Mouse (Mus musculus): ENCODE measurements around the gene Bcdin3d.

Gene Bcdin3d

DNA sequence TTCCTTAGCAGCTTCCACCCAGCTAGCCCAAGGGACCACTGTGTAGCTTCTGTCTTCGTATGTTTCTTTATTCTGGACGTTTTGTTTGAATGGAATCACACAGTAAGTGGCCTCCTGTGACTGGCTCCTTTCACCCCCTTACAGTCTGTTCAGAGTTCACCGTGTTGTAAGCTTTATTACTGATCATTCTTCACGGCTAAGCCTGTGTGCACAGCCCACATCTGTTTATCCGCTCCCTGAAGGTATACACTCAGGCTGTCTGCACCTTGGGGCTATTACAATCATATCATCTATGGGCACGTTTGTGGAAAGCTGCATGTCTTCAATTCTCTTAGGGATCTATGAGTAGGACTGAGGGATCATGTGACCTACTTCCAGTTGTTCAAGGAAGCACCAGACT lies 29.0 kb downstream of the Bcdin3d start:
- in situ Hi-C loops (cut with MboI, MseI), result no loop called here

DNA sequence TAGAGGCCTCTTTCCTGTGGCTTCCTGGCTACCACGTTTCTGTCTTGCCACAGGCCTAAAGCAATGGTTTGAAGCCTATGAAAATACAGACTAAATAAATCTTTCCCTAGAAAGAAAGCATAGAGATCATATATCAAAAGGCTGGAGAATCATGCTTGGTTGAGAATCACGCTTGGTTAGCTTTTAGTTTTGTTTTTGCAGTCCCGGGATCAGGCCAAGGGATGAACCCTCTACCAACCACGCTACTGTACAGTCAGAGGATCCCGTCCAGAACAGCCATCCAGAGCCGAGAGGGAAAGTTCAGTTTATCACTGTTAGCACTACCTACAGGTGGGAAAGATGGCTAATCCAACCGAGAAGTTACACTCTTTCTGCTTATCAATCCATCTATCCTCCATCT lies 32.2 kb downstream of the Bcdin3d start:
- in situ Hi-C loops (cut with MboI, MseI), result no loop called here

DNA sequence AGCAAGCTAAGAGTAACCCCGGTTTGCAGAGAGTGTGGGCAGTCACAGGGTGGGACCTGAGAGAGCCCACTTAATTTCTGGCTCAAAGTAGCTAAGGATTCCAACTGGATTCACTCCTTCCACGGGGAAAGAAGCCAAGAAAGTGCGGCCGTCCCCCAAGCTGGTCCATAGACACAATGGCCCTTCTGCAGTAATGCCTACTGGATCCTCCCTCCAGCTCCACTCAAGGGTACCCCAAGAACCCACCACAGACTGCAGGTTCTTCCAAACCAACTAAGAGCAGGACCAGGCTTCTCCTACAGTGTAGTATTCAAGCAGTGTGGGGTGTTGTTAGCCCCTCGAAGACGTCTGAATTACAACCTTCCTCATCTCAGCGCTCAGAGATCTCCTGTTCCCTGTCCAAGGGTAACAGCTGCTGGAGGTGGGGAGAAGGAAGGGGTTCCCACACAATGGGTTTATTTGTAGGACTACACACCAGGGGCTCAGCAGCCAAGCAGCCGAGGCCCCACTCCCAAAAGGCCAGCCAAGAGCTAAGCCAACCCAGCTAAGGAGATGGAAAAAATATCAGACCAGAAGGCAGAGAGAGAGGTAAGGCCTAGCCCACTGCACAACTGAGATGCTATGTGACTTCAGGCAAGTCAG lies 33.6 kb downstream of the Bcdin3d start:
- in situ Hi-C loops (cut with MboI, MseI), result no loop called here

DNA sequence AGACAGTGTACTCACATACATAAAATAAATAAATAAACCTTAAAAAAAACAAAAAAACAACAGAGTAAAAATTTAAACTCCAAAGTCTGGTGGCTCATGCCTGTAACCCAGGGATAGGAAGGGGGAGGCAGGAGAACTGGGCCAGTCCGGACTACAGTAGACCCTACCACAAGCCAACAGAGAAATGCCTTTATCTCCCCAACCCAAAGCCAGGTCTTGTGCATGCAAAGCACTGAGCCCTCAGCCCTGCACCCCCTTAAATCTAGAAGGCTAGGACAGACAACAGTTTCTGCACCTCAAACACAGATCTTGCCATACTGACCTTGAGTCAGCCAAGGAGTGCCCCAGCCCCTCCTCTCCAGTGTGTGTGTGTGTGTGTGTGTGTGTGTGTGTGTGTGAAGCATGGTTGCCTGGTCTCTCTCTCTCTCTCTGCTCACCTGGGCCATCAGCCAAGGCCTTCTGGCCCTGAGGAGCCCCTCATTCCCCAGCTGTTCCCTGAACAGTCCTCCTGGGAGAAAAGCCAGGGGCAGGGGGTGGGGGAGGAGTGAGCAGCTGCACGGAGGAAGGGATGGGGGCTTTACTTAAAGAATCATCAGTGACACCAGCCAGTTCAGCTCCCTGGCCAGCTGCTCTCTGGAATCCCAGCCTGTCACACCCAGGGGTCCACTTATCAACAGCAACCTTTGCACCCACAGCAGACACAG lies 34.3 kb downstream of the Bcdin3d start:
- in situ Hi-C loops (cut with MboI, MseI), result no loop called here

DNA sequence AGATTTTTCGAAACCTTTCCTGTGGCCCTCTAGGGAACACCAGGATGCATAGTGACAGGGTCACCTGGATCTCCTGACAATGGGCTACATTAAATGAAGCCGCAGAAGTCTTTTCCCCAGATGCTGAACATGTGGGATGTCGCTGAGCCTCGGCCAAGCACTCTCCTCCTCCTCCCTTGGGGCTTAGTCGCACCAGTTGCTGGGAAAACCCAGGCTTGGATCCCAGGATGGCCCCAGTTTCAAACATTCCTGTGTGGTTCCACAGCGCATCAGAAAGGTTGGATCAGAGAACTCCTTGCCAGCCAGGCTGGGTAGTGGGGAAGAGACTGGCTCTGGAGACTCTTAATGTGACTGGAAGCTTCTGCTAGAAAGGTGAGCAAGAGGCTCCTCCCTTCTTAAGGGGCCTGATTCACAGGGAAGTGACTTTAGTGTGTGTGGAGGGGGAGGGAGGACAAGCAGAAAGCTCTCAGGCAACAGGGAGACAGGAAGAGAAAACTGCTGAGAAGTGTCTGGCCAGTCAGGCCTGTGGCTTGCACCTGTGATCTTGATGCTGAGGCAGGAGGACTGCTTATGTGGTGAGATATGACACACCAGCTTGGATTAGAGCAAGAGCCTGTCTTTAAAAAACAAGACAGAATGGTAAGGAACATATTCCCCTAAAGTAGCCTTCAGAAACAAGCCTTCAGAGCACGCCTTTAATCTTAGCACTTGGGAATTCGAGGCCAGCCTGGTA lies 35.4 kb downstream of the Bcdin3d start:
- in situ Hi-C loops (cut with MboI, MseI), result no loop called here

DNA sequence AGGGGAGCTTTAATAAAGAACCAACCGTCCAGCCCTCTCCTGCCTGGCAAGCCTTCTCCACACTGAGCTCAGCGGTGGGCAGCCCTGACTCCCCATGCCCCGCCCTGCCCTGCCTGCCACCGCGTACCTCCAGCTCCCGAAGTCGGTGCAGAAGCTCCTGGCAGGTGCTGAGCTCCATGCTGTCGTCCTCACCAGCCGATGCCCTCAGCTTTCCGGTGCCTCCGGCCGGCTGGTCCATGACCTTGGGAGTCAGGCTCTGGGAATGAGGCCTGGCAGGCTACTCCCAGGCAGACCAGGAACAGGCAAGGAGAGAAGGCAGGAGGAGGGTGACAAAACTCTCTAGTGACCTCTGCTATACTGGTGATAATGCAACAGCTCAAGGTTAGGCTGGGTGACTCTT lies 40.6 kb downstream of the Bcdin3d start:
- in situ Hi-C loops (cut with MboI, MseI), result no loop called here

DNA sequence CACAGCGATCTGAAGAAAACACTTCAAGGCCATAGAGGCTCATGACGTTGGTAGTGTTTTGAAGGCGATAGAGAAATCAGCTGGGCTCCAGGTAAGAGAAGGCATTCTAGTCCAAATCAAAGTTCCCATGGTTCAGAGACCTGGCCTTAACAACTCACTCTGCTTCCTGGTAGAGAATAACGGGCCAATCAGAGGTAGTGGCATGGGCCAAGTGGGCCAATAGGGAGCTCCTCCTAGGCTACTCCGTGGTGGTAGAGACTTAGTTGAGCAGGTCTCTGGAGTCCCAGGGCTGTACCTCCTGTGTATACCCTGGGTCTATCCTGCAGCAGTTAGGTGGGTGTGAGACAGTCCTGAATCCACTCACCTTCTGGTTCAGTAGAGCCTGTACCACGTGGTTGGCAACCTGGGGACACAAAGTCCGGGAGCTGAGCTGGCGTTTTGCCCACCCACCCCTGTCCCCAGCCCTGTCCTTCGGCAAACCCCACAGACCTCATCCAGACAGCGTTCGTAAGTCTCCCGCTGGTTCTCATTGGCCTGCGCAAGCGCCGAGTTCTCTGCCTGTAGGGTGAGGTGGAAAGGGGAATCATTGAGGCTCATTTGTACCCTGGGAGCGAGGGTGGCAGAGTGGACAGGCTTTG lies 41.3 kb downstream of the Bcdin3d start:
- in situ Hi-C loops (cut with MboI, MseI), result no loop called here

DNA sequence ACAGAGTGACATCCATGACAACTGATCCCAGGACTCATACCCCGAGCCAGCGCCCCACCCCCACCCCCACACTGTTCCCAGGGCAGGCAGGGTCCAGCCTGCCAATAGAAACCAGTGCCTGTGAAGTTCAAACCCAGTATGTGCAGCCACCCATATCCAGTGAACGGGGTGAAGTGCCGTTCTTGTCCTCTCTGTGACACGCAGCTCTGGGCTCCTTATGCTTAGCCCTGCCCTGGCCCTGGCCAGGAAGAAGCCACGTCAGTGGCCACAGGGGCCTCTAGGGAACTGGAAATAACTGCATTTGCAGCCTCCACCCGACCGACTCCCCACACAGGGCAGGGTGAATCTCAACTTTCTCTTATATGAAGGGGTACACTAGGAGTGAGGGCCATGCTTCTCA lies 42.6 kb downstream of the Bcdin3d start:
- in situ Hi-C loops (cut with MboI, MseI), result no loop called here

DNA sequence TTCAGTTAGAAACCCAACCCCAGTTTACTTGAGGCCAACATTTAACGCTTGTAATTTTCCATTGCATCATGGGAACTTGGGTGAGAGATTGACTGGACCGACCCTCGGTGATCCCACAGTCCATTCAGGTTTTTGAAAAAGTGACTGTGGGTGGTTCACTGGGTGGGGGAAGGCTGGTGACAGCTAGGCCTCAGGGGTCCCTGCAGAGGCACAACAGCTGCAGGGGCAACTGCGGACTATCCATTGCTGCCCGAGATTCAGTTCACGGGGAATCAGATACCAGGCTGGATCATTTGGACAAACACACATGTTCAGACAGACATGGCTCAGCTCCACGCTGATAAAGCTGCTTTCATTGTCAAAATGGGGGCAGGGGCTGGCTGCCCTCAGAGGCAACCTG lies 43.0 kb downstream of the Bcdin3d start:
- in situ Hi-C loops (cut with MboI, MseI), result no loop called here

DNA sequence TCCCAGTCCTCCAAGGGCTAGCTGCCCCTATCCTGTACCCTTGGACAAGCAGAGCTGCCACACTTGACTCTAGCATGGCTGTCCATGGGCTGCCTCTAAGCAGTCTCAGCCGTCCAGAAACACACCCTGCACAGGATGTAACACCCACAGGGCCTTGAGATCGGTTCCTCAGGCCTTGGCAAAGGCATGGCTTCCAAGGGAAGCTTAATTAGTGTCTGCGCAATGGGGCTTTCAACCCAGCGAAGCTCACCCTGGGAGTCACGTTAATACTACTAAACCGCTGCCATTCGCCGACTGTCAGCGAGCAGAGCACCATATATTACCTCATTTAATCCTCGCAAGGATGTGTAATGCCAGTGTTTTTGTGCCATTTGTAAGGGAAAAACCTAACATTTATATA lies 43.5 kb downstream of the Bcdin3d start:
- in situ Hi-C loops (cut with MboI, MseI), result no loop called here

DNA sequence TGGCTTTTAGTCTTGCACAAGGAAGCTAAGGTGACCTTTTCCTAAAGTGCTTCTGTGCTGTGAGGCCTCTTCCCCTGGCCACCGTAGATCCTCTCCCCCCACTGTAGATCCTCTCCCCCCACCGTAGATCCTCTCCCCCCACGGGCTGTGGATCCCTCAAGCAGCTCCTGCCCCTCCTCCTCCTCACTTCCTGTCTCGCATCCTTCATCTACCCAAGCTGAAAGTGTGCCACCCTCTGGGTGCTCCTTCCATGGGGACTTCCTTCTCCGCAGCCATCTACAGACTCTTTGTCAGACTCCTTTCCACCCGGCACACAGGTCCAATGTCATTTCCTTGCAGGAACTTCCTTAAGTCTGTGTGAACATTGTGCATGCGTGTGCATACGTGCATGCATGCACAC lies 44.1 kb downstream of the Bcdin3d start:
- in situ Hi-C loops (cut with MboI, MseI), result no loop called here

DNA sequence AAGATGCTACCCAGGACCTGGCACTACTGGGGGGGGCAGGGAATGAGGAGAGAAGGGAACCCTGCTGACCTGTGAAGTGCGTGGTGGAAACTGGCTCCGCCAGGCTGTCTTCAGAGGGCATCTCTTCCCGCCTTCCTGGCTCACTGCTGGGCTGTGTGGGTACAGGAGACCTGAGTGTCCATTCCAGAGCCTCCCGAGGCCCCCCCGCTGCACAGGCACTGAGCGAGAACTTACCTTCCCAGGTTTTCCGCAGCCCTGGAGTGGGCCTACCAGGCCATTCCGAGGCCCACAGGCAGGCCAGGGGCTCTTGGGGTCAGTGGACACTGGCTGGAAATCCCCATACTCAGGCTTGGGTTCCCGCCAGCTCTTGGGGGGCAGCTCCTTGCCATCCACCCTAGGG lies 50.6 kb downstream of the Bcdin3d start:
- in situ Hi-C loops (cut with MboI, MseI), result loop anchor here in 1 of 2 experiments (5.0 kb wide), 1 partner anchor 43 kb away; no protein-coding TSS in a partner anchor

DNA sequence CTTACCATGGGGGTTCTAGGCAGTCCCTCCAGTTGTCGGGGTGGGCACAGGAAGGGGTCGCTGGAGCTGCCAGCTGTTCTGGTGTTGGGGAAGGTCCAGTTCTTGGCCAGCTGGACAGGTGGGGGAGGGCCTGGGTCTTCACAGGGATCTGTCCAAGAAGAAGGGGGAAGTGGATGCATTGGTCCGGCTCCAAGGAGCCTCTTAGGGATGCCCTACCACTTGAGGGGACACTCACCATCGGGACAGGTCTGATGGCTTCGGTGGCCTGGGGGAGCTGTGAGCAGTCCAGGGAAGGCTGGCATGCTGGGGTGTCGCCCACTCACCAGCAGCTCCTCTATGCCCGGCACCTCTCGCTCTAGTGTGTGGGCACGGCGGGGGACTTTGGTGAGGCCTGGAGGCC lies 51.4 kb downstream of the Bcdin3d start:
- in situ Hi-C loops (cut with MboI, MseI), result loop anchor here in 1 of 2 experiments (5.0 kb wide), 1 partner anchor 44 kb away; no protein-coding TSS in a partner anchor

DNA sequence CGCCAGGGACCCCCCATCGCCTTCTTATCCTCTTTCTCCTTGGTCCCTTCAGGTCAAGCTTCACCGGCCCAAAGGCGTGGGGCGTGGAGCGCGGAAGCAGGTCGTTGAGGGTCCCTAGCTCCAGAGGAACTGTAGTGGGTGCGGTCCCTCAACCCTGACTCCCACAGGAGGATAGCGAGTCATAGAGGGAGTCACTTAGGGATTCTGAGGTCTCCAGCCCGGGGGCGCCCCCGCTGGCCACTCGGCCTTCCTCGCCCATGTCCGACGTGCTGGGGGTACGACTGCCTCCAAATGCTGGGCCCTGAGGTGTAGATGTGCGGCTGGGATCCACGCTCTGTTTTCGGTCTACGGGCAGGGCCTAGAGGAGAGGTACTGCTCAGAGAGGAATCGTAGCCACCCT lies 52.0 kb downstream of the Bcdin3d start:
- in situ Hi-C loops (cut with MboI, MseI), result loop anchor here in 1 of 2 experiments (5.0 kb wide), 1 partner anchor 45 kb away; no protein-coding TSS in a partner anchor

DNA sequence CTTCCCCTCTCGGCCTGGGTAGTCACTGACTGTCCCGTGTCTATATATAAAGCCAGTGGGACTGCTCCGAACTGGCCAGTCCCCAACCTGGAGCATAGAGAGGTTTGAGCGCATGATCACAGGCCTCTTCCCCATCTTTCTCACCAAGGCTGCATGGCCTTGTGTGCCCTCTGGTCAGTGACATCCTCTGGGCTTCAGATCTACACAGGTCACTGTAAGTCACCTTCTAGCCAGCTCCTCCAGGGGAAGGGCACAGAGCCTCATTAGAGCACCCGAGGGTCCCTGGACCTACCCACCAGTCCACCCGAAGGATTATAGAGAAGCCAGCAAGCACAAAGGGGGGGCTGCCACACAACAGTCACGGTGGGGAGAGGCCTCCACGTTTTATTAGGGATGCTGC lies 52.9 kb downstream of the Bcdin3d start:
- in situ Hi-C loops (cut with MboI, MseI), result loop anchor here in 1 of 2 experiments (5.0 kb wide), 1 partner anchor 46 kb away; no protein-coding TSS in a partner anchor

DNA sequence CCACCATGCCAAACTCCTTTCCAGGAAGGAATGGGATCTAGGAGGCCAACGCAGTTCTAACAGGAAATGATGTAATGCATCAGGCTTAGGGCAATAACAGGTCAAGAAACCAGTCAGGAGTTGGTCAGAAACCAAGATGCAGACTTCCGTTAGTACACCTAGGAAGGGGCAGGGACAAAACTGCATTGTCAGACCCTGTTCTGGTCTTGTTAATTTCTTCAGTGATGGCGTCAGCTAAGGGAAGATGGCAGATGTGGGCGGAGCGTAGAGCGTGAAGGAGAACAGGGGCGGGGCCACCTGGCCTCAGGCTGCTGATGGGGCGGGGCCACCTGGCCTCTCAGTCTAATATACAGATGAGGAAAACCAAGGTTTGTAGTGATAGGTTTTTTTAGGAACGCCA lies 53.4 kb downstream of the Bcdin3d start:
- in situ Hi-C loops (cut with MboI, MseI), result loop anchor here in 1 of 2 experiments (5.0 kb wide), 1 partner anchor 46 kb away; no protein-coding TSS in a partner anchor

DNA sequence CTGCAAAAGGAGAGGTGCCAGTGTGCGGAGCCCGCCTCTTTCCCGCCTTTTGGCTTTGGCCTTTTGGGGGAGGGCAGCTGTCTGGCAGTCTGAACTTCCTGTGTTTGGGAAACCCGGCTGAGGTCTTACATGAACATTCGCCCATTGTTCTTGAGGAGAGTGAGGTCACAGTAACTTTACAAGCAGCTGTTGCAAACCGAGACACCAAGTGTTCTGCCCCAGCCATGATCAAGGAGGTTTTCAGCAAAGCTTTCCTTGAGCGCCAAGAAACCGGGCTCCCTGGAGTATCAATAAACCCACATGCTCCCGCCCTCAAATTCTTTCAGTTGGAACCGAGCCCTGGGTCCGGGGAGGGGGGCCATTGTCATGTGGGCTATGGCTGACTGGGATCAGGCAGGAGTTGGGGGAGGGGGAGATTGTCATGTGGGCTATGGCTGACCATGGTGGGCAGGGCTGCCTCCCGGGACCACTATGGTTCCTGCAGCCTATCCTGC lies 54.0 kb downstream of the Bcdin3d start:
- in situ Hi-C loops (cut with MboI, MseI), result loop anchor here in 1 of 2 experiments (5.0 kb wide), 1 partner anchor 47 kb away; no protein-coding TSS in a partner anchor

DNA sequence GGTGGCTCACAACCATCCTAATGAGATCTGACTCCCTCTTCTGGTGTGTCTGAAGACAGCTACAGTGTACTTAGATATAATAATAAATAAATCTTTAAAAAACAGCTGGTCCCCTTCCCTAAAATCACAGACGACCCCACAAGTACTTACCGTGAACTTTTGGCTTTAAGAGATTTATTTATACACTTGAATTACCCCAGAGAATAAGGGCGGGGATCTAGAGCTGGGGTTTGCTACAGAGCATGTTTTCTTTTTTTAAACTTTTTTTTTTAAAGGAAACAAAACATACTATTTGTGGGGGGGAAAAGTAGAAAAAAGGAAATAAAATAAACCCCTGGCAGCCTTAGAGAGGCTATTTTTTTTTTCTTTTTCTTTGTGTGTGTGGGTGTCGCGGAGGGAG lies 54.4 kb downstream of the Bcdin3d start:
- in situ Hi-C loops (cut with MboI, MseI), result loop anchor here in 1 of 2 experiments (5.0 kb wide), 1 partner anchor 47 kb away; no protein-coding TSS in a partner anchor
